In the genomic region with DNA sequence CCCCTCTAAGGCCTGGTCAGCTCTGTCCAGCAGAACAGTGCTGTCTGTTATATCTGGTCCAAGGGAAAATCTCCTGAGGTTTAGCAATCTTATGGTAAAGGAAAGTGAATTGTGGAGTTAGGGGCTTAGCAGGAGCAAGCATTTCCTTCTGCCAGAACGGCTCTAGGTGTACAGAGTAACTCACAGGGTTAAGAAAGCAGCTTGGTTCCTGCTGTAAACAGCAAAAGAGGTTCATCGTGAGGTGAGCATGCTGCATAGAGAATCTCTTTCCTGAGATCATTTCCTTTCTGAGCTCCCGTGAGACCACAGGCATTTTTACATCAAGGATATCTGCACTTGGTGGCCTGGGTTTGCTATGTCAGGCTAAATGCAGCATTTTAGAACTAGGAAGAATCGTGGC, we compare ENCODE assay signal across 19 mouse cellular contexts. TPM values are rescaled to one million over a fixed set of nuclear protein-coding genes. Genes with fewer than 3 reads are reported as not detected.
A peak's percentile ranks its signal among the peaks of the same experiment; 100 is the strongest.
DNase-seq lines count a peak whose midpoint lies in the region; ATAC-seq and TF ChIP-seq lines count a peak whose summit lies in the region.
"Had no signal": no experiment of that assay in that cellular context is flagged by ENCODE, and none has a peak within 500 bp of the region (broad histone marks: within the 10 kb centered on the region; RNA-seq: fewer than 3 reads in every experiment).

No protein-coding gene starts in this region.

- WGBS in limb, embryonic 13.5 days: 56% methylated on average over 4 of the region's 4 CpGs
- 79% methylated on average over 4 of the region's 4 CpGs for WGBS in limb, embryonic 10.5 days
- 52% methylated on average over 4 of the region's 4 CpGs for WGBS in embryonic facial prominence, embryonic 14.5 days
- 75% methylated on average over 4 of the region's 4 CpGs for whole genome bisulfite sequencing in small intestine, adult 2 months

- no peak overlapping the region for H3K4me2 ChIP-seq in limb, embryonic 13.5 days (replicated peaks)
- H3K4me2 ChIP-seq in embryonic facial prominence, embryonic 14.5 days (ENCODE audit: low read depth, low read length): no peak overlapping the region
- H3K4me2 ChIP-seq: embryonic facial prominence, embryonic 15.5 days; forebrain, embryonic 13.5 days; midbrain, embryonic 15.5 days had no signal

- H3K9me3 ChIP-seq in limb, embryonic 13.5 days: no peaks in the 10 kb centered on the region
- no peaks in the 10 kb centered on the region for H3K9me3 ChIP-seq in limb, embryonic 10.5 days (replicated peaks)
- H3K9me3 ChIP-seq in embryonic facial prominence, embryonic 14.5 days (ENCODE audit: control insufficient read depth, low read length): no peaks in the 10 kb centered on the region
- H3K9me3 ChIP-seq: embryonic facial prominence, embryonic 15.5 days; forebrain, embryonic 13.5 days; G1E; midbrain, embryonic 15.5 days had no signal

- no peak overlapping the region for H3K4me3 ChIP-seq in limb, embryonic 13.5 days
- no peak overlapping the region for H3K4me3 ChIP-seq in limb, embryonic 10.5 days
- H3K4me3 ChIP-seq in embryonic facial prominence, embryonic 14.5 days (ENCODE audit: low read depth, low read length): no peak overlapping the region
- H3K4me3 ChIP-seq in small intestine, adult 2 months (ENCODE audit: low read depth, low read length): no peak overlapping the region
- H3K4me3 ChIP-seq: embryonic facial prominence, embryonic 15.5 days; forebrain, embryonic 13.5 days; midbrain, embryonic 15.5 days had no signal

- intact Hi-C loops in heart, postnatal 25 days (cut with DNase I): no loop called here

- peaks cover 70% of the 10 kb centered on the region for H3K36me3 ChIP-seq in limb, embryonic 13.5 days
- peaks cover 36% of the 10 kb centered on the region for H3K36me3 ChIP-seq in limb, embryonic 10.5 days
- H3K36me3 ChIP-seq in embryonic facial prominence, embryonic 14.5 days (ENCODE audit: control insufficient read depth, insufficient read depth, low read length): peaks cover 26% of the 10 kb centered on the region
- peaks cover 21% of the 10 kb centered on the region for H3K36me3 ChIP-seq in small intestine, adult 2 months (ENCODE audit: control insufficient read depth, insufficient read depth, low read length)

- no peak for TF ChIP-seq POLR2A in small intestine, adult 2 months (IDR thresholded peaks at IDR 0.05; ENCODE audit: low read depth, low read length)

- TF ChIP-seq CTCF in small intestine, adult 2 months (IDR thresholded peaks at IDR 0.05; ENCODE audit: extremely low read depth, insufficient read length, insufficient replicate concordance, low read depth, low read length): no peak

- no peak overlapping the region for H3K9ac ChIP-seq in limb, embryonic 13.5 days
- H3K9ac ChIP-seq in embryonic facial prominence, embryonic 14.5 days (ENCODE audit: low read depth, low read length): no peak overlapping the region
- H3K9ac ChIP-seq: embryonic facial prominence, embryonic 15.5 days; forebrain, embryonic 13.5 days; liver, embryonic 14.5 days; midbrain, embryonic 15.5 days had no signal

- no peaks in the 10 kb centered on the region for H3K27me3 ChIP-seq in limb, embryonic 13.5 days
- H3K27me3 ChIP-seq in limb, embryonic 10.5 days (ENCODE audit: low read depth, poor library complexity, severe bottlenecking): no peaks in the 10 kb centered on the region
- H3K27me3 ChIP-seq in embryonic facial prominence, embryonic 14.5 days (replicated peaks; ENCODE audit: control insufficient read depth, insufficient read depth, low read length): no peaks in the 10 kb centered on the region
- no peaks in the 10 kb centered on the region for H3K27me3 ChIP-seq in small intestine, adult 2 months (ENCODE audit: control insufficient read depth, insufficient read depth, low read length)
- H3K27me3 ChIP-seq: embryonic facial prominence, embryonic 15.5 days; forebrain, embryonic 13.5 days; midbrain, embryonic 15.5 days had no signal

- H3K4me1 ChIP-seq in limb, embryonic 13.5 days: peaks cover 18% of the 10 kb centered on the region
- 0 out of 2 replicates have a peak, but pooled peaks cover 5% of the 10 kb centered on the region for H3K4me1 ChIP-seq in limb, embryonic 10.5 days
- no peaks in the 10 kb centered on the region for H3K4me1 ChIP-seq in embryonic facial prominence, embryonic 14.5 days (ENCODE audit: control insufficient read depth, insufficient read depth, low read length)
- peaks cover 14% of the 10 kb centered on the region; the same call in 1 of the 2 replicates for H3K4me1 ChIP-seq in small intestine, adult 2 months (ENCODE audit: control insufficient read depth, insufficient read depth, insufficient read length, low read length)
- H3K4me1 ChIP-seq: forebrain, embryonic 13.5 days; midbrain, embryonic 15.5 days had no signal

- DNase-seq in heart, adult 11 months: peak; percentile 93
- DNase-seq in heart, postnatal 25 days (ENCODE audit: low spot score): no peak
- DNase-seq in limb, embryonic 10.5 days (ENCODE audit: low spot score): no peak
- DNase-seq in embryonic facial prominence, embryonic 14.5 days (ENCODE audit: low spot score): peak; percentile 46
- DNase-seq in spleen, postnatal 14 days (ENCODE audit: low spot score in 2 of 2): no peak
- DNase-seq in lung, adult 18-20 months: no peak
- DNase-seq: adrenal gland, postnatal 14 days; B cell, adult 2 months; cerebellum, postnatal 36 days; right cerebral cortex, postnatal 4 days; thymus, postnatal 4 days had no signal

- no peak overlapping the region for H3K27ac ChIP-seq in limb, embryonic 13.5 days
- no peak overlapping the region for H3K27ac ChIP-seq in limb, embryonic 10.5 days
- H3K27ac ChIP-seq in embryonic facial prominence, embryonic 14.5 days (replicated peaks; ENCODE audit: low read depth, low read length): no peak overlapping the region
- H3K27ac ChIP-seq in small intestine, adult 2 months (ENCODE audit: insufficient read depth, low read depth, low read length): peak overlapping the region; percentile 48; the same call in 1 of the 2 replicates
- H3K27ac ChIP-seq: embryonic facial prominence, embryonic 15.5 days; forebrain, embryonic 13.5 days; kidney, postnatal 0 days; liver, embryonic 14.5 days; midbrain, embryonic 15.5 days had no signal

- ATAC-seq in limb, embryonic 13.5 days (ENCODE audit: low FRiP score, low read depth): 0 out of 2 replicates have a peak, but pooled peaks have one; percentile 32
- ATAC-seq in embryonic facial prominence, embryonic 14.5 days (ENCODE audit: low read depth): peak; percentile 44; the same call in 1 of the 2 replicates
- ATAC-seq: forebrain, embryonic 13.5 days; midbrain, embryonic 15.5 days had no signal

RNA-seq across cellular contexts. Expression of a gene that starts 21.8 kb away (rescaled TPM):
- 10 to 100 TPM in 1 of 2 experiments, 1 to 10 TPM in 1; 9.6 to 13.8 TPM for total RNA-seq in heart, postnatal 25 days (2021)
- polyA plus RNA-seq in limb, embryonic 13.5 days (2015; fragmentation: Nextera tagmentation; extraction: Ambion mirVana): 2.2 and 2.6 TPM in 2 replicates
- polyA plus RNA-seq in limb, embryonic 10.5 days (2016; fragmentation: Nextera tagmentation; extraction: Ambion mirVana): 1.7 and 2.2 TPM in 2 replicates
- 4.1 and 5.4 TPM in 2 replicates for polyA plus RNA-seq in embryonic facial prominence, embryonic 14.5 days (2014; fragmentation: Nextera tagmentation; extraction: Ambion mirVana)
- polyA plus RNA-seq in small intestine, adult 2 months (2012; rRNA removed): 2.5 and 7.5 TPM in 2 replicates

Comparison
In these comparisons a context has a peak if more than half of its experiments do, and no peak if none do; other contexts are left out.
1. DNase-seq: peak in heart, adult 11 months (single experiment) and embryonic facial prominence, embryonic 14.5 days (single experiment); none in heart, postnatal 25 days (single experiment), limb, embryonic 10.5 days (single experiment), spleen, postnatal 14 days (0 of 2) and lung, adult 18-20 months (0 of 2).